Mouse (Mus musculus): ENCODE data around the gene Cog1.

Cog1 gene

GRCm38 (mm10) chr11:113703758-113704157 is 54.8 kb downstream of the Cog1 start:
- DNase-seq (ENCODE audit: low read depth, low spot score), result peak; percentile 87

- no peak for DNase-seq (ENCODE audit: low read depth, low spot score)
Measured at GRCm38 (mm10) chr11:113705966-113706652, 57.1 kb downstream of the Cog1 start.

GRCm38 (mm10) chr11:113708629-113709213 is 59.8 kb downstream of the Cog1 start:
- DNase-seq (ENCODE audit: low read depth, low spot score), result no peak

GRCm38 (mm10) chr11:113709272-113709671 is 60.3 kb downstream of the Cog1 start:
- no peak for DNase-seq (ENCODE audit: low read depth, low spot score)

- no peak for DNase-seq (ENCODE audit: low read depth, low spot score)
Measured at GRCm38 (mm10) chr11:113709731-113710256, 60.8 kb downstream of the Cog1 start, which contains the start of gene Cpsf4l. Gene Cpsf4l, minus strand, starts transcription at chr11:113710017.

- no peak for DNase-seq (ENCODE audit: low read depth, low spot score)
Measured at GRCm38 (mm10) chr11:113710257-113710777, 61.3 kb downstream of the Cog1 start.

GRCm38 (mm10) chr11:113711061-113711460 is 62.1 kb downstream of the Cog1 start:
- no peak for DNase-seq (ENCODE audit: low read depth, low spot score)

GRCm38 (mm10) chr11:113715078-113715674 is 66.2 kb downstream of the Cog1 start:
- DNase-seq (ENCODE audit: low read depth, low spot score), result peak; percentile 47

GRCm38 (mm10) chr11:113716132-113716531 is 67.2 kb downstream of the Cog1 start:
- DNase-seq (ENCODE audit: low read depth, low spot score), result no peak

Data from CD4-positive, CD25-positive, alpha-beta regulatory T cell, adult 2 months (primary cell).